Mouse (Mus musculus) limb, embryonic 10.5 days (tissue): ENCODE measurements around the gene Tmem115. TPM values are rescaled to one million over a fixed set of nuclear protein-coding genes. Genes with fewer than 3 reads are reported as not detected.
"Not testable (repeated sequence)": the region's sequence is repeated elsewhere in the genome, so short reads cannot be mapped to it uniquely, and the experiment has no call there.

Source experiments
- DNase-seq: peaks from one replicate; pipeline ENCODE4 v3.0.0-alpha.2; 2017; ENCODE audit warnings: low spot score
- H3K27ac ChIP-seq: fragments of 300-500 bp; sonication (generic); 2 replicates; pipeline ENCODE4 v1.5.1; 2016; ENCODE audit warnings: mild to moderate bottlenecking
- H3K27me3 ChIP-seq: fragments of 300-500 bp; sonication (generic); 2 replicates; pipeline ENCODE4 v1.6.1; 2016; ENCODE audit warnings: low read depth, mild to moderate bottlenecking; ENCODE audit not compliant: poor library complexity, severe bottlenecking
- H3K36me3 ChIP-seq: fragments of 300-500 bp; sonication (generic); 2 replicates; pipeline ENCODE4 v1.6.1; 2016; ENCODE audit warnings: mild to moderate bottlenecking, moderate library complexity
- H3K4me1 ChIP-seq: fragments of 300-500 bp; sonication (generic); 2 replicates; pipeline ENCODE4 v1.6.1; 2016
- H3K4me3 ChIP-seq: fragments of 300-500 bp; sonication (generic); 2 replicates; pipeline ENCODE4 v1.5.1; 2016; ENCODE audit warnings: mild to moderate bottlenecking, moderate library complexity
- H3K9me3 ChIP-seq: fragments of 300-500 bp; sonication (generic); replicated peaks from 2 replicates; pipeline ENCODE4 v1.6.1; 2016; ENCODE audit warnings: mild to moderate bottlenecking
- WGBS: fragments of 180-500 bp; shearing (Covaris S2); methylation state at CpG from one replicate; pipeline ENCODE4 v1.1.7; 2016; 5-methylcytosine and 5-hydroxymethylcytosine counted together
- polyA plus RNA-seq: library from polyadenylated mRNA; unstranded; fragments of >200 nt; fragmentation: Nextera tagmentation; extraction: Ambion mirVana; gene quantifications from 2 replicates; pipeline ENCODE4 v1.2.1, GENCODE M21; 2016

Gene Tmem115
- polyA plus RNA-seq, 1 experiment from 2014 or later, result 41.3 TPM

DNA sequence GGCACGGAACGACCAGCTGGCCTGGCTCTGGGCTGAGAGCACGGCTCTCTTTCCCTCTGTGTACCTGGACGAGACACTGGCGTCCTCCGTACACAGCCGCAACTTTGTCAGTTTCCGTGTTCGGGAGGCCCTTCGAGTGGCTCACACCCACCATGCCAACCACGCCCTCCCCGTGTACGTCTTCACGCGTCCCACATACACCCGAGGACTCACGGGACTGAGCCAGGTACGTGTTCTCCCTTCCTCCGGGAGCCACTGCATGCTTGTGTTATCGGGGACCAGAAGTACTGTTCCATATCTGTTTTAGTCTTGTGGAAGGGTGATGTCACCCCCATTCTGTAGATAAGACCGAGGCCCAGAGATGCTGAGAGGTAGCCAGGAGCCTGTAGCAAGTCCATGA lies 37.1 kb downstream of the Tmem115 start:
- no peaks in the 10 kb centered on the region for H3K9me3 ChIP-seq
- peaks cover 56% of the 10 kb centered on the region for H3K4me1 ChIP-seq
- peaks cover 62% of the 10 kb centered on the region for H3K36me3 ChIP-seq
- H3K27me3 ChIP-seq, result no peaks in the 10 kb centered on the region
- WGBS, result 94% methylated on average over 21 of the region's 21 CpGs
- DNase-seq, result no peak
- H3K27ac ChIP-seq, result peak overlapping the region; percentile 96; the same call in 1 of the 2 replicates
- peak overlapping the region; percentile 83 for H3K4me3 ChIP-seq

DNA sequence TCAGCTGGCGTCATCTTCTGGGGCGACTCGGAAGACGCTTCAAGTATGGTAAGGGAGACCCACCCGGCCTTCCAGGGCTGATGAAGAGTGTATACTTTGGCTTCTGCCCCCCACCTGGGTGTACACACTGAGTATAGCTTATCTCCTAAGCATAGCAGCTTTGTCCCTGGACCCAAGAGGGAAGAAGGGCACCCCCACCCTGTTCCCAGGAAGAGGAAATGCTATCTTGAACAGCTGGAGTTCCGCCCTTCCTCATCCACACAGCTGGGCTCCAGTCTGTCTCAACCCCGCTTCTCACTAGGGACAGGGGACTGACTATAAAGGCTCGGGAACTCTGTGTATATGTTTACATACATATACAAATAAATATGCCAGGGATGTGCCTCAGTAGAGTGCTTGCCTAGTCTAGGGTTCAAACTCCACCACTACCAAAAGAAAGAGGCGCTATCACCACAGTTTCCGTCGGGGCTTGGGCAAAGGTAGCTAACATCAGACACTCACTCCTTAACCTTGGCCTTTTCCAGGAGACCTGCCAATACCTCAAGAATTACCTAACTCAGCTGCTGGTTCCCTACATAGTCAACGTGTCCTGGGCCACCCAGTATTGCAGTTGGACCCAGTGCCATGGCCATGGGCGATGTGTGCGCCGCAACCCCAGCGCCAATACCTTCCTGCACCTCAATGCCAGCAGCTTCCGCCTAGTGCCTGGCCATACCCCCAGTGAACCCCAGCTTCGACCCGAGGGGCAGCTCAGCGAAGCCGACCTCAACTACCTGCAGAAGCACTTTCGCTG lies 38.0 kb downstream of the Tmem115 start:
- peak overlapping the region; percentile 83; the same call in 1 of the 2 replicates for H3K4me3 ChIP-seq
- peaks cover 58% of the 10 kb centered on the region for H3K4me1 ChIP-seq
- no peak overlapping the region; the same call in 1 of the 2 replicates for H3K27ac ChIP-seq
- 95% methylated on average over 22 of the region's 22 CpGs for WGBS
- no peaks in the 10 kb centered on the region for H3K27me3 ChIP-seq
- H3K9me3 ChIP-seq, result no peaks in the 10 kb centered on the region
- H3K36me3 ChIP-seq, result peaks cover 56% of the 10 kb centered on the region
- DNase-seq, result no peak

DNA sequence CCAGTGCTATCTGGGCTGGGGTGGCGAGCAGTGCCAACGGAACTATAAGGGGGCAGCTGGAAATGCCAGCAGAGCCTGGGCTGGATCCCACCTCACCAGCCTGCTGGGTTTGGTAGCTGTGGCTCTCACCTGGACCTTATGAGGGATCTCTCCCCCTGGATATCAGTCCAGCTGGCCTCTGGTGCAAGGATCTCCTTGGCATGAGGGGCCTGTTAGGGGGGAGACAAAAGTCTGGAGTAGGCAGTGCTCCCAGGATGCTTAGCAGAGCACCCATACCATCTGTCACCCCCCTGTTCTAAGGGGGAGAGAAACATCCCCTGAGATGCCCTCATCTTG lies 38.5 kb downstream of the Tmem115 start:
- 100% methylated on average over 2 of the region's 2 CpGs for WGBS
- H3K4me3 ChIP-seq, result 0 out of 2 replicates have a peak overlapping the region, but pooled peaks have one; percentile 83
- peaks cover 56% of the 10 kb centered on the region for H3K36me3 ChIP-seq
- no peaks in the 10 kb centered on the region for H3K27me3 ChIP-seq
- no peak overlapping the region for H3K27ac ChIP-seq
- no peak for DNase-seq
- peaks cover 58% of the 10 kb centered on the region for H3K4me1 ChIP-seq
- H3K9me3 ChIP-seq, result no peaks in the 10 kb centered on the region

DNA sequence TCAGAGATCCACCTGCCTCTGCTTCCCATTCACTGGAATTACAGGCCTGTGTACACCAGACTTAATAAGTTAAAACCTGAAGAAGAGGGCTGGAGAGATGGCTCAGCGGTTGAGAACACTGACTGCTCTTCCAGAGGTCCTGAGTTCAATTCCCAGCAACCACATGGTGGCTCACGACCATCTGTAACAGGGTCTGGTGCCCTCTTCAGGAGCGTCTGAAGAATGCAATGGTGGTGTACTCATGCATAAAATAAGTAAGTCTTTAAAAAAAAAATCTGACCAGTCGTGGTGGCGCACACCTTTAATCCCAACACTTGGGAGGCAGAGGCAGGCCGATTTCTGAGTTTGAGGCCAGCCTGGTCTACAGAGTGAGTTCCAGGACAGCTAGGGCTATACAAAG lies 40.0 kb downstream of the Tmem115 start:
- H3K27me3 ChIP-seq, H3K4me3 ChIP-seq, DNase-seq, H3K9me3 ChIP-seq, H3K27ac ChIP-seq: not testable (repeated sequence)
- 84% methylated on average over 6 of the region's 6 CpGs for WGBS
- Histone ChIP-seq H3K4me1 (peaks cover 57% of the 10 kb centered on the region), H3K36me3 (peaks cover 59% of the 10 kb centered on the region)

DNA sequence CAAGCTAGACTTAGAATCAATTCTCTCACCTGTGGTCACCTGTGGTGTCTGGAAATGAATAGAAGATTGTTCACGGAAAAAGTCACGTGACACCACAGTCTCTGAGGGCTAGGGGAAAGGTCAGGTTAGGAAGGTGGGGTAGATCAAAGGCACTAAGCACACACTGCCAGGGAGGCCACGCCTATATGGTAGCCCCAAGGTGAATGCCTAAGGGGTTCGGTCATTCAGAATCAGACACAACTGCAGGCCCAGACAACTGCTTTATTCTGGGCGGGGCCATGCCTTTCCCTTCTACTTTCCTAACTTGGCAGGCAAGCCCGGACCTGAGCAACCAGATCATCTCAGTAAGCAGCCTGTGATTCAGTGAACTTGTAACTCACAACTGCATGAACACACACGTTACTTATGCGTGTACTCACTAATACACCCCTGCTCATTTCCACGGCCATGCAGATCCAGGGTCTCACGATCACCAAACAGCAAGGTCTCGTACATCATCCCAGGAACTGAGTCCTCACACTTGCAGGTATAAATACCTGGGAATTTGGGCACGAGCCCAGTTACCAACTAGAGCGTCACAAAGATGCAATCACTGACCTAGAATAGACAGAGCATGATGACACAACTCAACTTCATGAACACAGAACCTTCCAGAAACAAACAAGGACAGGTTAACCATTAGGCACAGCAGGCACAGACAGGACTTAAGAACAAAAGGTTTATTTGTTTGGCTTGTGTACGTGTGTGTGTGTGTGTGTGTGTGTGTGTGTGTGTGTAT lies 42.0 kb downstream of the Tmem115 start:
- DNase-seq, result no peak
- Histone ChIP-seq H3K27me3 (no peaks in the 10 kb centered on the region), H3K27ac (peak overlapping the region; percentile 84), H3K9me3 (no peaks in the 10 kb centered on the region), H3K4me1 (peaks cover 62% of the 10 kb centered on the region), H3K36me3 (peaks cover 60% of the 10 kb centered on the region), H3K4me3 (0 out of 2 replicates have a peak overlapping the region, but pooled peaks have one; percentile 46)
- 83% methylated on average over 14 of the region's 14 CpGs for WGBS

DNA sequence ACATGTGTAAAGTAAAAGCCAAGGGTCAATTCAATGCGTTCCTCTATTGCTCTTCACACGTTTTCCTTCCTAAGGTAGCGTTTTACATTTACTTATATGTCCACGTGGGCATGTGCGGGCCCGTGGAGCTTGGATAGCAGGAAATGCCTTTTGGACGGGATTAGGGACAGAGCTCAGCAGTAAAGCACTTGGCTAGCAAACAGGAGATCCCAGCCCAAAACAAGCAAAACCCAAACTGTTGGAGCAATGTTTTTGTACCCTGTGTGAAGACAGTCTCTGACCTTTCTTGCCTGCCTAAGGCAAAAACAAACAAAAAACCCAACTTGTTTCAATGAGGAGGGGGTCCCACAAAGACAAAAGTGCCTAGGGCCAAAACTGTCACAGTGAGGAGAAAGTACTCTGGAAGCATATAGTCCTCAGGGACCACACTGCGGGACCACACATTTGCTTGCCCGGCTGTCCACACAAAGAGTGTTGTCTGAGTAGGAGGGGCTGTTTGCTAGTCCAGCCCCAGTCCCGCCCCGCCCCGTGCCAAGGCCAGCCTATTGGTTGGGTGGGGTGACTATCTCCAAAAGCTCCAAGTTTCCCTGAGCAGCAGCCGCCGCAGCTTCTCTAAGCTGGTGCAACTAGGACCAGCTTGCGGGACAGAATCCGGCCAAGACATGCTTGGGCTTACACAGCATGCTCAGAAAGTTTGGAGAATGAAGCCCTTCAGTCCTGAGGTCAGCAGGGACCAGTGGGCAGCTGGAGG lies 42.8 kb downstream of the Tmem115 start, which contains the start of gene Hyal1:
Hyal1 (plus strand) TSS at position 571 of the 751 bp plus-strand sequence.
- H3K27ac ChIP-seq, result peak within 1 kb of the TSS; percentile 84
- WGBS, result 33% methylated on average over 16 of the region's 16 CpGs
- no peaks in the 10 kb centered on the region for H3K27me3 ChIP-seq
- H3K4me3 ChIP-seq, result peak within 1 kb of the TSS; percentile 46
- peaks cover 52% of the 10 kb centered on the region for H3K36me3 ChIP-seq
- DNase-seq, result peak; percentile 88
- H3K9me3 ChIP-seq, result no peaks in the 10 kb centered on the region
- H3K4me1 ChIP-seq, result peaks cover 61% of the 10 kb centered on the region

DNA sequence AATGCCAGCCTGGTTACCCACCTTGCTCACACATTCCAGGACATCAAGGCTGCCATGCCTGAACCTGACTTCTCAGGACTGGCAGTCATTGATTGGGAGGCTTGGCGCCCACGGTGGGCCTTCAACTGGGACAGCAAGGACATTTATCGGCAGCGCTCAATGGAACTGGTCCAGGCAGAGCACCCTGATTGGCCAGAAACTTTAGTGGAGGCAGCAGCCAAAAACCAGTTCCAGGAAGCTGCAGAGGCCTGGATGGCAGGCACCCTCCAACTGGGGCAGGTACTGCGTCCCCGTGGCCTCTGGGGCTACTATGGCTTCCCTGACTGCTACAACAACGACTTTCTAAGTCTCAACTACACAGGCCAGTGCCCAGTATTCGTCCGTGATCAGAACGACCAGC lies 44.1 kb downstream of the Tmem115 start:
- no peak for DNase-seq
- Histone ChIP-seq H3K4me3 (peak overlapping the region; percentile 46), H3K36me3 (peaks cover 43% of the 10 kb centered on the region), H3K27me3 (no peaks in the 10 kb centered on the region), H3K9me3 (no peaks in the 10 kb centered on the region), H3K4me1 (peaks cover 60% of the 10 kb centered on the region), H3K27ac (0 out of 2 replicates have a peak overlapping the region, but pooled peaks have one; percentile 11)
- WGBS, result 95% methylated on average over 10 of the region's 10 CpGs

DNA sequence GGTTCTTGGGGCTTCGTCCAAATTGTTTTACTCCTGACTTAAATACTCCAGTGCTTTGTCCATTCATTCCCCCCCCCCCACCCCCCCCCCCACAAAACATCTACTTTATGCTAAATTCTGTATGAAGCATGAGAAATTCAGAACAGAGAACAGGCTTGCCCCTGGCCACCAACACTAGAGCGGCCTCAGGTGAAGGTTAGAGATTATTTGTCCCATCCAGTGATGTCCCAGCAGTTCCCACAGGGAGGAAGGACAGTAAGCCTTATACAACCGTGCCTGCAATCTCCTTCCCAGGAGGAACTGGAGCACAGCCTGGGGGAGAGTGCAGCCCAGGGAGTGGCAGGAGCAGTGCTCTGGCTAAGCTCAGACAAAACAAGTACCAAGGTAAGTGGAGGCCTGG lies 44.8 kb downstream of the Tmem115 start, which contains the start of gene Naa80:
Naa80 (plus strand) TSS at position 301 of the 400 bp plus-strand sequence.
- Histone ChIP-seq H3K27me3 (no peaks in the 10 kb centered on the region), H3K9me3 (no peaks in the 10 kb centered on the region), H3K36me3 (peaks cover 43% of the 10 kb centered on the region), H3K27ac (peak within 1 kb of the TSS; percentile 89), H3K4me3 (peak within 1 kb of the TSS; percentile 61), H3K4me1 (peaks cover 64% of the 10 kb centered on the region)
- DNase-seq, result no peak
- WGBS, result 86% methylated on average over 3 of the region's 3 CpGs

DNA sequence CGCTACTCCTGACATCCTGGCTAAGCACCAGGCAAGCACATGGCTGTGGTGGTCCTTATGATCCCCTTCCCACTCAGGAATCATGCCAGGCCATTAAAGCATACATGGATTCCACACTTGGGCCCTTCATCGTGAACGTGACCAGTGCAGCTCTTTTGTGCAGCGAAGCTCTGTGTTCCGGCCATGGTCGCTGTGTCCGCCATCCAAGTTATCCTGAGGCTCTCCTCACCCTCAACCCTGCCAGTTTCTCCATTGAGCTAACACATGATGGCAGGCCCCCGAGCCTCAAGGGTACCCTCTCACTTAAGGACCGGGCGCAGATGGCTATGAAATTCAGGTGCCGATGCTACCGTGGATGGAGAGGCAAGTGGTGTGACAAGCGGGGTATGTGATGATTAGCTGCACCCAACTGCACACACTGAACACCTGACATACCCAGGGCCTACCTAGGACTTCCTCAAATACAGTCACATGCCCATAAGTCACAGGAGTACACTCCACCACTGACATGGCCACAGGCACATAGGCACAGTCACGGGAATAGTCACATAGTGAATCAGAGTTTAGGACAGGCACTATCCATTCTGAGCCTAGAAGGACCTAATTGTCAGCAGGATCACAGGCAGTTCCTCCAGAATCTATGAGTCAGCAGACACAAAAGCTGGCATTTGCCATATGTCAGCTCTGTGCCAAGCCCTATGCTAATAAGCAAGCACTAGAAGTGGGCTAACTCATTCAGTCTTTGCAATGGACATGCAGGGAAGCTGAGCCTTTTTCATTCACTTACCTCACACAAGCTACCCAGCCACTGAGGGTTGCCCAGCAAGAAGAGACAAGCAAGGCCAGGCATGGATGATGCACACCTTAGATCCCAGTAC lies 45.5 kb downstream of the Tmem115 start:
- Histone ChIP-seq H3K4me3 (peak overlapping the region; percentile 61), H3K4me1 (peaks cover 64% of the 10 kb centered on the region), H3K27me3 (no peaks in the 10 kb centered on the region), H3K27ac (peak overlapping the region; percentile 89), H3K36me3 (peaks cover 44% of the 10 kb centered on the region), H3K9me3 (no peaks in the 10 kb centered on the region)
- no peak for DNase-seq
- whole genome bisulfite sequencing, result 96% methylated on average over 14 of the region's 14 CpGs

DNA sequence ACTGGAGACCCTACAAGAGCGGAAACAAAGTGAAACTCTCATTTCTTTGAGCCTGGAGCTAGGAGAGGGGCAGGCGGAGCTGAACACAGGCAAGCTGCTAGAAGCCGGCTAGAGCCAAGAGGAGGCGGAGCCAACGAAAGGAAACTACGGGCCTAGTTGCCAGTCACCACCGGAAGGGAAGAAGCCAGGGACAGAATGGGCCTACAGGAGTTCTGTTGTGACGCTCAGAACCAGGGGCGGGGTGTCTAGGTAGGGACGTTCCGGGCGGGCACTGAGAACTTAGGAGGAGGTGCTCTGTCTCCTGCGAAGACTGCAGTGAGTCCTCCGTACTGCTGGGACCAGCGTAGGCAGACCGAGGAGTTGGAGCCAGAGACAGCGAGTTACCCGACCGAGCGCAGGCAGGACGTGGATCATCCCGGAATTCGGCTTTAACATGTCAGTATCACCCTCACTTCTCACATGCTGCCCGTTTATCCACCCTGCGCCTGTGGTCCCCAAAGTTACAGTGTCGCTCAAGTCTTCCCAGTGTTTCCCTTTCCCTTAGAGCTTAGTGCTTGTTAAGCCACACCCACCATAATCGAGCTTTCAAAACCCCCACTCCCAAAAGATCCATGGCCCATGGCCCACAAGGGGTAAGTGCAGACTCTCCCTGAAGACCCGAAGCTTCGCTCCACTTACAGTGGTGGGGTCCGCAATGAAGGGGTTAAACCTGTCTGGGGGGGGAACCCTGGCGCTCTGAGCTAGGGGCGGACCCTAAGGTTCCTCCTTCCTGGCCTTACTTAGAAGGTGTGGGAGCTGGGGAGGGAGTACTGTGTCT lies 47.0 kb downstream of the Tmem115 start, which contains the start of gene Hyal3:
Hyal3 (plus strand) TSS at position 318 of the 817 bp plus-strand sequence.
- H3K36me3 ChIP-seq, result peaks cover 35% of the 10 kb centered on the region
- H3K9me3 ChIP-seq, result no peaks in the 10 kb centered on the region
- peak within 1 kb of the TSS; percentile 89 for H3K27ac ChIP-seq
- DNase-seq, result peak; percentile 78
- H3K4me3 ChIP-seq, result peak within 1 kb of the TSS; percentile 61
- whole genome bisulfite sequencing, result under 1% methylated on average over 32 of the region's 32 CpGs
- H3K4me1 ChIP-seq, result peaks cover 60% of the 10 kb centered on the region
- H3K27me3 ChIP-seq, result no peaks in the 10 kb centered on the region

DNA sequence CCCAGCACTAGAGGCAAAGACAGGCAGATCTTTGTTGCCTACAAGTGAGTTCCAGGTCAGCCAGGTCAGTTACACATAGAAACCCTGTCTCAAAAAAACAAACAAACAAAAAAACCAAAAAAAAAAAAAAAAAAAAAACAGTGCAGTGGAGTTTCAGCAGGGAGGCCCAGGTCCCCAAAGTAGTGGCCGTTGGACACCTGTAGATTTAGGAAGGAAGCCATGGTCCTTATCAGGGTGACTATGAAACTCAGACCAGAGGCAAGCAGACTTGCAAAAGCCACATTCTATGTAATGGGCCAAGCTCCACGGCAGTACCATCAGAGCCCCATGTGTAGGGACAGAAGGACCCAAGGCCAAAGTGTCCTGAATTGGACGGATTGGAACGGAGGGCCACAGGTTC lies 47.8 kb downstream of the Tmem115 start:
- Histone ChIP-seq H3K27me3 (no peaks in the 10 kb centered on the region), H3K4me3 (peak overlapping the region; percentile 61), H3K4me1 (peaks cover 57% of the 10 kb centered on the region), H3K27ac (peak overlapping the region; percentile 89), H3K9me3 (no peaks in the 10 kb centered on the region), H3K36me3 (peaks cover 35% of the 10 kb centered on the region)
- WGBS, result 80% methylated on average over 4 of the region's 4 CpGs
- DNase-seq, result no peak
